Mouse (Mus musculus) stomach, embryonic 14.5 days (tissue): ENCODE results near the gene AW822073. TPM values are rescaled to one million over a fixed set of nuclear protein-coding genes. Genes with fewer than 3 reads are reported as not detected.

Source experiments
- polyA plus RNA-seq: library from polyadenylated mRNA; unstranded; fragments of >200 nt; fragmentation: Nextera tagmentation; extraction: Ambion mirVana; gene quantifications from 2 replicates; pipeline ENCODE4 v1.2.1, GENCODE M21; 2014

AW822073 gene
- polyA plus RNA-seq, 1 experiment from 2014 or later, result not detected

Other genes starting within 250 kb of the AW822073 start
- not detected in 2 replicates for gene Duxf3, start 7.7 kb upstream of the AW822073 start, polyA plus RNA-seq
- not detected in 2 replicates for gene Gm4981, start 11.8 kb upstream of the AW822073 start, polyA plus RNA-seq
- 71.4 and 75.8 TPM in 2 replicates for gene Gcc2, start 30.6 kb upstream of the AW822073 start, polyA plus RNA-seq
- gene Lims1, start 98.5 kb upstream of the AW822073 start, polyA plus RNA-seq, result 173 and 178 TPM in 2 replicates
- 44.4 and 48.1 TPM in 2 replicates for gene Ranbp2, start 222.0 kb upstream of the AW822073 start, polyA plus RNA-seq